Mouse (Mus musculus) lung, embryonic 14.5 days (tissue): Measurements from ENCODE around the gene Calhm5. TPM values are rescaled to one million over a fixed set of nuclear protein-coding genes. Genes with fewer than 3 reads are reported as not detected.
A peak's percentile ranks its signal among the peaks of the same experiment; 100 is the strongest.

Source experiments
- ATAC-seq: fragments of 200-750 bp; cut with Nextera tagmentation; 2 replicates; pipeline ENCODE4 v1.8.0; 2017; ENCODE audit warnings: mild to moderate bottlenecking, moderate TSS enrichment, moderate library complexity; ENCODE audit not compliant: insufficient read depth
- DNase-seq: peaks from one replicate; pipeline ENCODE4 v3.0.0-alpha.2; 2015
- H3K27ac ChIP-seq: fragments of 300-500 bp; sonication (generic); 2 replicates; pipeline ENCODE4 v1.5.1; 2014; ENCODE audit warnings: low read depth, mild to moderate bottlenecking, moderate library complexity
- H3K27me3 ChIP-seq: fragments of 300-500 bp; sonication (generic); 2 replicates; pipeline ENCODE4 v1.6.1; 2014; ENCODE audit warnings: low read length, control low read depth; ENCODE audit not compliant: insufficient read depth
- H3K36me3 ChIP-seq: fragments of 300-500 bp; sonication (generic); 2 replicates; pipeline ENCODE4 v1.6.1; 2014; ENCODE audit warnings: control low read depth; ENCODE audit not compliant: insufficient read depth
- H3K4me1 ChIP-seq: fragments of 300-500 bp; sonication (generic); 2 replicates; pipeline ENCODE4 v1.6.1; 2014; ENCODE audit warnings: antibody characterized with exemption, control low read depth; ENCODE audit not compliant: insufficient read depth
- H3K4me2 ChIP-seq: fragments of 300-500 bp; sonication (generic); 2 replicates; pipeline ENCODE4 v1.6.1; 2014; ENCODE audit warnings: mild to moderate bottlenecking
- H3K4me3 ChIP-seq: fragments of 300-500 bp; sonication (generic); 2 replicates; pipeline ENCODE4 v1.5.1; 2014; ENCODE audit warnings: low read depth, low read length
- H3K9ac ChIP-seq: fragments of 300-500 bp; sonication (generic); 2 replicates; pipeline ENCODE4 v1.6.1; 2014
- H3K9me3 ChIP-seq: fragments of 300-500 bp; sonication (generic); 2 replicates; pipeline ENCODE4 v1.6.1; 2016; ENCODE audit warnings: low read depth, low read length, control low read depth
- CTCF ChIP-seq: IDR thresholded peaks from 2 replicates; pipeline ENCODE4 v1.5.1; 2016; ENCODE audit warnings: antibody characterized with exemption, low read depth
- WGBS: fragments of 180-500 bp; shearing (Covaris S2); extraction: QIAGEN DNeasy Blood & Tissue Kit; methylation state at CpG from one replicate; pipeline ENCODE4 v1.1.7; 2014; 5-methylcytosine and 5-hydroxymethylcytosine counted together
- polyA plus RNA-seq: library from polyadenylated mRNA; unstranded; fragments of >200 nt; fragmentation: Nextera tagmentation; extraction: Ambion mirVana; gene quantifications from 2 replicates; pipeline ENCODE4 v1.2.1, GENCODE M21; 2014

Gene Calhm5
- 0.70 and 0.96 TPM in 2 replicates for polyA plus RNA-seq

- peak; percentile 93 for ATAC-seq
- Histone ChIP-seq H3K27ac (no peak within 1 kb of the TSS; the same call in 1 of the 2 replicates), H3K9ac (peak within 1 kb of the TSS; percentile 2; the same call in 1 of the 2 replicates), H3K4me1 (no peaks in the 10 kb centered on the region), H3K36me3 (no peaks in the 10 kb centered on the region), H3K4me2 (peak within 1 kb of the TSS; percentile 57), H3K9me3 (no peaks in the 10 kb centered on the region), H3K4me3 (peak within 1 kb of the TSS; percentile 21), H3K27me3 (no peaks in the 10 kb centered on the region)
- peak; percentile 87 for DNase-seq
- 12% methylated on average over 9 of the region's 9 CpGs for WGBS
- peak; percentile 67 for TF ChIP-seq CTCF
These were observed at the start of gene Calhm5 for GRCm38 (mm10) chr10:34096418-34096883. Gene Calhm5 (minus strand): TSS chr10:34096519.

- Histone ChIP-seq H3K27ac (no peak overlapping the region), H3K4me2 (no peak overlapping the region), H3K27me3 (no peaks in the 10 kb centered on the region), H3K4me3 (no peak overlapping the region), H3K36me3 (no peaks in the 10 kb centered on the region), H3K4me1 (no peaks in the 10 kb centered on the region), H3K9ac (no peak overlapping the region), H3K9me3 (no peaks in the 10 kb centered on the region; the same call in 1 of the 2 replicates)
- DNase-seq (no peak), ATAC-seq (no peak)
- no peak for TF ChIP-seq CTCF
- 76% methylated on average over 2 of the region's 2 CpGs for WGBS
These were observed 45.4 kb upstream of the Calhm5 start for GRCm38 (mm10) chr10:34141693-34142092.

- Histone ChIP-seq H3K27me3 (no peaks in the 10 kb centered on the region), H3K27ac (no peak overlapping the region), H3K4me1 (no peaks in the 10 kb centered on the region), H3K4me3 (no peak overlapping the region), H3K9ac (no peak overlapping the region), H3K9me3 (no peaks in the 10 kb centered on the region; the same call in 1 of the 2 replicates), H3K4me2 (no peak overlapping the region), H3K36me3 (no peaks in the 10 kb centered on the region)
- TF ChIP-seq CTCF = no peak
- DNase-seq = no peak
- 51% methylated on average over 4 of the region's 4 CpGs for WGBS
- no peak for ATAC-seq
These were observed 43.4 kb upstream of the Calhm5 start for GRCm38 (mm10) chr10:34139768-34140167.

GRCm38 (mm10) chr10:34138027-34138426 lies 41.7 kb upstream of the Calhm5 start:
- no peak overlapping the region for H3K4me3 ChIP-seq
- 42% methylated on average over 6 of the region's 6 CpGs for WGBS
- no peak for TF ChIP-seq CTCF

GRCm38 (mm10) chr10:34136432-34136831 lies 40.1 kb upstream of the Calhm5 start:
- Histone ChIP-seq H3K4me1 (no peaks in the 10 kb centered on the region), H3K9me3 (no peaks in the 10 kb centered on the region), H3K4me2 (no peak overlapping the region), H3K27ac (no peak overlapping the region), H3K9ac (no peak overlapping the region), H3K36me3 (no peaks in the 10 kb centered on the region), H3K27me3 (no peaks in the 10 kb centered on the region), H3K4me3 (no peak overlapping the region)
- no peak for TF ChIP-seq CTCF
- DNase-seq (no peak), ATAC-seq (no peak)
- WGBS = 26% methylated on average over 6 of the region's 6 CpGs

More at GRCm38 (mm10) chr10:34138027-34138426, 41.7 kb upstream of the Calhm5 start:
- Histone ChIP-seq H3K27me3 (no peaks in the 10 kb centered on the region), H3K4me1 (no peaks in the 10 kb centered on the region), H3K4me2 (no peak overlapping the region), H3K9ac (no peak overlapping the region), H3K27ac (no peak overlapping the region), H3K36me3 (no peaks in the 10 kb centered on the region), H3K9me3 (no peaks in the 10 kb centered on the region; the same call in 1 of the 2 replicates)
- DNase-seq = peak; percentile 35
- no peak for ATAC-seq

GRCm38 (mm10) chr10:34131356-34131755 lies 35.0 kb upstream of the Calhm5 start:
- ATAC-seq (no peak), DNase-seq (peak; percentile 5)
- Histone ChIP-seq H3K4me2 (no peak overlapping the region), H3K9ac (no peak overlapping the region), H3K4me1 (no peaks in the 10 kb centered on the region), H3K36me3 (no peaks in the 10 kb centered on the region), H3K27me3 (no peaks in the 10 kb centered on the region), H3K9me3 (no peaks in the 10 kb centered on the region), H3K4me3 (no peak overlapping the region), H3K27ac (no peak overlapping the region)
- 62% methylated on average over 2 of the region's 2 CpGs for WGBS
- TF ChIP-seq CTCF = no peak

GRCm38 (mm10) chr10:34128391-34128790 lies 32.1 kb upstream of the Calhm5 start:
- ATAC-seq = no peak
- Histone ChIP-seq H3K36me3 (no peaks in the 10 kb centered on the region), H3K27me3 (no peaks in the 10 kb centered on the region), H3K9ac (no peak overlapping the region), H3K27ac (no peak overlapping the region), H3K9me3 (no peaks in the 10 kb centered on the region), H3K4me1 (no peaks in the 10 kb centered on the region), H3K4me2 (no peak overlapping the region), H3K4me3 (no peak overlapping the region)
- peak; percentile 37 for DNase-seq
- WGBS = 67% methylated on average over 6 of the region's 6 CpGs
- no peak for TF ChIP-seq CTCF
